Mouse (Mus musculus): Measurements from ENCODE around the gene Gm20696. TPM values are rescaled to one million over a fixed set of nuclear protein-coding genes. Genes with fewer than 3 reads are reported as not detected.

Gm20696 gene
- total and polyA plus RNA-seq, 3 experiments: 0.59 TPM; not detected in 2

GRCm38 (mm10) chr6:99249496-99250030 lies 417.0 kb downstream of the Gm20696 start:
- TF ChIP-seq MXI1 (IDR thresholded peaks at IDR 0.05; ENCODE audit: low read depth, low read length) (0 out of 2 replicates have a peak, but pooled peaks have one; percentile 26), JUND (conservative IDR thresholded peaks at IDR 0.05; ENCODE audit: low read depth, low read length) (no peak), EP300 (IDR thresholded peaks at IDR 0.05; ENCODE audit: low read length) (peak; percentile 19; the same call in 1 of the 2 replicates), MAFK (IDR thresholded peaks at IDR 0.05; ENCODE audit: insufficient replicate concordance, low read length) (peak; percentile 40; the same call in 1 of the 2 replicates), JUN (IDR thresholded peaks at IDR 0.05; ENCODE audit: insufficient read depth, low read depth, low read length) (0 out of 2 replicates have a peak, but pooled peaks have one; percentile 16), KAT2A (IDR thresholded peaks at IDR 0.05; ENCODE audit: insufficient replicate concordance, low read length) (no peak), MEF2A (IDR thresholded peaks at IDR 0.05; ENCODE audit: borderline replicate concordance, low read depth, low read length) (peak; percentile 42; the same call in 1 of the 2 replicates), BHLHE40 (IDR thresholded peaks at IDR 0.05; ENCODE audit: low read depth, low read length) (peak; percentile 45), IRF4 (IDR thresholded peaks at IDR 0.05; ENCODE audit: low read depth, low read length) (peak; percentile 61; the same call in 1 of the 2 replicates), ETS1 (conservative IDR thresholded peaks at IDR 0.05; ENCODE audit: low read depth, low read length) (peak; percentile 39; the same call in 1 of the 2 replicates)
- no peaks in the 10 kb centered on the region for H3K27me3 ChIP-seq (replicated peaks)
- H3K9me3 ChIP-seq (replicated peaks; ENCODE audit: low read length): no peaks in the 10 kb centered on the region
- in situ Hi-C loops (cut with MboI; ENCODE audit: low pct_ligation_motif_present, low pct_unique_long_range_greater_than_20kb, low sequenced_read_pairs) (loop anchor here (5.0 kb wide), 1 partner anchor 37 kb away; no protein-coding TSS in a partner anchor), dilution Hi-C loops (cut with MboI; ENCODE audit: extremely low pct_ligation_motif_present, extremely low pct_unique_long_range_greater_than_20kb, low sequenced_read_pairs) (no loop called here)
- H3K36me3 ChIP-seq (replicated peaks in 1 of 2; ENCODE audit: control insufficient read depth in 1 of 2, insufficient read depth in 1 of 2, low read length in 1 of 2): peaks cover 2 to 10% of the 10 kb centered on the region in 2 experiments
- peaks cover 23 to 34% of the 10 kb centered on the region in 2 experiments for H3K4me1 ChIP-seq (ENCODE audit: control insufficient read depth in 1 of 2, insufficient read depth in 2 of 2)
- no peak for DNase-seq (ENCODE audit: extremely low read depth)
- no peak overlapping the region for H3K4me2 ChIP-seq (ENCODE audit: insufficient read depth, low read depth, poor library complexity, severe bottlenecking)
- H3K4me3 ChIP-seq (replicated peaks in 1 of 3; ENCODE audit: low read depth in 2 of 3, low read length in 2 of 3, poor library complexity in 1 of 3): no peak overlapping the region
- H3K27ac ChIP-seq (ENCODE audit: insufficient read depth, low read depth): no peak overlapping the region
- H3K79me2 ChIP-seq (replicated peaks; ENCODE audit: control insufficient read depth, extremely low read depth, insufficient read depth, poor library complexity, severe bottlenecking): no peaks in the 10 kb centered on the region; the same call in 1 of the 2 replicates
- H3K9ac ChIP-seq (ENCODE audit: insufficient read depth, low read depth): no peak overlapping the region

GRCm38 (mm10) chr6:99248396-99248795 lies 418.2 kb downstream of the Gm20696 start:
- H3K4me1 ChIP-seq (ENCODE audit: control insufficient read depth in 1 of 2, insufficient read depth in 2 of 2): peaks cover 23 to 34% of the 10 kb centered on the region in 2 experiments
- no peaks in the 10 kb centered on the region for H3K27me3 ChIP-seq (replicated peaks)
- peaks cover under 1 to 10% of the 10 kb centered on the region in 2 experiments for H3K36me3 ChIP-seq (replicated peaks in 1 of 2; ENCODE audit: control insufficient read depth in 1 of 2, insufficient read depth in 1 of 2, low read length in 1 of 2)
- no peak for DNase-seq (ENCODE audit: extremely low read depth)
- in situ Hi-C loops (cut with MboI; ENCODE audit: low pct_ligation_motif_present, low pct_unique_long_range_greater_than_20kb, low sequenced_read_pairs) (loop anchor here (5.0 kb wide), 1 partner anchor 36 kb away; no protein-coding TSS in a partner anchor), dilution Hi-C loops (cut with MboI; ENCODE audit: extremely low pct_ligation_motif_present, extremely low pct_unique_long_range_greater_than_20kb, low sequenced_read_pairs) (no loop called here)
- no peaks in the 10 kb centered on the region; the same call in 1 of the 2 replicates for H3K79me2 ChIP-seq (replicated peaks; ENCODE audit: control insufficient read depth, extremely low read depth, insufficient read depth, poor library complexity, severe bottlenecking)
- no peak for TF ChIP-seq ZKSCAN1 (IDR thresholded peaks at IDR 0.05; ENCODE audit: borderline replicate concordance, low read depth, low read length)
- TF ChIP-seq CHD1 (IDR thresholded peaks at IDR 0.05; ENCODE audit: low read depth, low read length): no peak
- peak; percentile 83 for TF ChIP-seq BHLHE40 (IDR thresholded peaks at IDR 0.05; ENCODE audit: low read depth, low read length)
- no peak for TF ChIP-seq POLR2AphosphoS2 (IDR thresholded peaks at IDR 0.05; ENCODE audit: low read depth, low read length)
- TF ChIP-seq SIN3A (IDR thresholded peaks at IDR 0.05; ENCODE audit: low read length): 0 out of 2 replicates have a peak, but pooled peaks have one; percentile 40
- 0 out of 2 replicates have a peak, but pooled peaks have one; percentile 16 for TF ChIP-seq IRF4 (IDR thresholded peaks at IDR 0.05; ENCODE audit: low read depth, low read length)
- no peak for TF ChIP-seq PAX5 (IDR thresholded peaks at IDR 0.05; ENCODE audit: low read length)
- TF ChIP-seq JUND (conservative IDR thresholded peaks at IDR 0.05; ENCODE audit: low read depth, low read length): no peak
- TF ChIP-seq ZC3H11A (IDR thresholded peaks at IDR 0.05; ENCODE audit: low read depth, low read length): no peak
- TF ChIP-seq ETS1 (conservative IDR thresholded peaks at IDR 0.05; ENCODE audit: low read depth, low read length): peak; percentile 34
- no peak for TF ChIP-seq E2F4 (IDR thresholded peaks at IDR 0.05; ENCODE audit: insufficient replicate concordance, low read depth, low read length)
- TF ChIP-seq MAX (IDR thresholded peaks at IDR 0.05; ENCODE audit: low read length): no peak
- TF ChIP-seq SMC3 (IDR thresholded peaks at IDR 0.05; ENCODE audit: low read depth, low read length): no peak
- 0 out of 2 replicates have a peak, but pooled peaks have one; percentile 10 for TF ChIP-seq MEF2A (IDR thresholded peaks at IDR 0.05; ENCODE audit: borderline replicate concordance, low read depth, low read length)
- no peak for TF ChIP-seq MAFK (IDR thresholded peaks at IDR 0.05; ENCODE audit: insufficient replicate concordance, low read length)
- no peak for TF ChIP-seq TCF12 (IDR thresholded peaks at IDR 0.05; ENCODE audit: low read depth, low read length)
- no peak for TF ChIP-seq JUN (IDR thresholded peaks at IDR 0.05; ENCODE audit: insufficient read depth, low read depth, low read length)
- no peak for TF ChIP-seq TBP (conservative IDR thresholded peaks at IDR 0.05; ENCODE audit: low read depth, low read length)
- no peak for TF ChIP-seq RCOR1 (conservative IDR thresholded peaks at IDR 0.05; ENCODE audit: low read depth, low read length)
- H3K4me3 ChIP-seq (replicated peaks in 1 of 3; ENCODE audit: low read depth in 2 of 3, low read length in 2 of 3, poor library complexity in 1 of 3): no peak overlapping the region
- no peaks in the 10 kb centered on the region for H3K9me3 ChIP-seq (replicated peaks; ENCODE audit: low read length)
- H3K27ac ChIP-seq (ENCODE audit: insufficient read depth, low read depth): no peak overlapping the region
- no peak overlapping the region for H3K4me2 ChIP-seq (ENCODE audit: insufficient read depth, low read depth, poor library complexity, severe bottlenecking)
- H3K9ac ChIP-seq (ENCODE audit: insufficient read depth, low read depth): no peak overlapping the region
